Mouse (Mus musculus): Measurements from ENCODE around the gene Frmd4a. TPM values are rescaled to one million over a fixed set of nuclear protein-coding genes. Genes with fewer than 3 reads are reported as not detected.

Frmd4a gene
- total RNA-seq, 1 experiment, result 9.3 TPM

DNA sequence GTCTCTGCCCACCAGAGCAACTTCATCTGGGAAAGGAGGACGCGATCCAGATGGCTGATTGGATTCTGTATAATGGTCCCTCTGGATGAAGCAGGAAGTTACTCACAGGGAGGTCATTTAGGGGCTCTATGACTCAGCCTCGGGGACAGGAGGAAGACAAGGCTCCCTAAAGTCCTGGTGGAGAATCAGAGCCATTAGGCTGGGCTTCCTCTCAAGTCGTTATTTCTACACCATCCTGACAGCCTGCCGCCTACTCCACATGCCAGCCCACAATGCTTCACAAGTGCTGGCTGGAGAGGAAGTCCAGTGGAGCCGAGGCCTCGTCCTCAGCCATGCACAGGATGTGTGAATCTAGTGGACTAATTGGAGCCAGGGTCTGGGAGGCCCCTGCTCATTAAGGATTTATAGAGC lies 537.7 kb downstream of the Frmd4a start:
- no peak overlapping the region for H3K27ac ChIP-seq (ENCODE audit: insufficient read depth, low read depth, low read length, poor library complexity, severe bottlenecking)
- peaks cover 0 to 10% of the 10 kb centered on the region in 2 experiments; a peak in 2 of 4 replicates for H3K4me1 ChIP-seq (ENCODE audit: control insufficient read depth in 2 of 2, insufficient read depth in 2 of 2, low read length in 2 of 2, poor library complexity in 1 of 2)
- no peak overlapping the region for H3K4me3 ChIP-seq (ENCODE audit: insufficient read depth in 1 of 2, low read depth in 1 of 2, low read length in 2 of 2, poor library complexity in 1 of 2, severe bottlenecking in 1 of 2)

DNA sequence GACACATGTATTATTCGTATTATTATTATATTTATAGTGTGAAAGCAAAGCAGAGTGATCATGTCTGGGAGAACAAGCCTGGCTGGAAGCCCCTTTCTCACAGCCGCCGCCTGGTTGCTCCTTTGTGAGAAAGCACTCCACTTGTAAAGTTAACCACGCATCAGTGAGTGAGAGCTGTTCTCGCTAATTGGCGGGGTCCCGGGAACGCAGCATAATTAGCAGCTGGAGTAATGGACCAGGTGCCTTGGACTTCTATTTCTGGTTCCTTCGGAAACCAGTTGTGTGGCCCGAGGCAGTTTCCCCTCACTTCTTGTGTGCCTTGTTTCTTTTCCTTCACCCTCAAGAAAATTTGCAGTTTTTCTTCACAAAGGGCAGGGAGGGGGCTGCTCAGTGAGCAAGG lies 538.7 kb downstream of the Frmd4a start:
- Histone ChIP-seq H3K4me3 (ENCODE audit: insufficient read depth in 1 of 2, low read depth in 1 of 2, low read length in 2 of 2, poor library complexity in 1 of 2, severe bottlenecking in 1 of 2) (no peak overlapping the region), H3K27ac (ENCODE audit: insufficient read depth, low read depth, low read length, poor library complexity, severe bottlenecking) (no peak overlapping the region), H3K4me1 (ENCODE audit: control insufficient read depth in 2 of 2, insufficient read depth in 2 of 2, low read length in 2 of 2, poor library complexity in 1 of 2) (peaks cover 0 to 12% of the 10 kb centered on the region in 2 experiments; a peak in 2 of 4 replicates), H3K9ac (ENCODE audit: insufficient read depth, low read depth, low read length, poor library complexity, severe bottlenecking) (no peak overlapping the region), H3K36me3 (ENCODE audit: control insufficient read depth, insufficient read depth, low read length, poor library complexity, severe bottlenecking) (no peaks in the 10 kb centered on the region), H3K9me3 (ENCODE audit: control insufficient read depth, insufficient read depth, low read depth, low read length) (no peaks in the 10 kb centered on the region)
- TF ChIP-seq ZC3H11A (IDR thresholded peaks at IDR 0.05; ENCODE audit: borderline replicate concordance, low read depth, low read length), result no peak
- TF ChIP-seq ZNF384 (IDR thresholded peaks at IDR 0.05; ENCODE audit: low read depth, low read length), result no peak
- TF ChIP-seq MAFK (IDR thresholded peaks at IDR 0.05; ENCODE audit: insufficient read depth, low read depth, low read length), result no peak
- no peak for TF ChIP-seq HCFC1 (IDR thresholded peaks at IDR 0.05; ENCODE audit: borderline replicate concordance, insufficient read depth, low read length)
- TF ChIP-seq CHD2 (IDR thresholded peaks at IDR 0.05; ENCODE audit: low read depth, low read length), result no peak
- in situ Hi-C loops (cut with MboI; ENCODE audit: low sequenced_read_pairs in 2 of 2, unreplicated experiment in 2 of 2), result no loop called here
- DNase-seq (ENCODE audit: low read depth, low spot score), result no peak

More for the DNA sequence above, 537.7 kb downstream of the Frmd4a start:
- Histone ChIP-seq H3K9me3 (ENCODE audit: control insufficient read depth, insufficient read depth, low read depth, low read length) (no peaks in the 10 kb centered on the region), H3K9ac (ENCODE audit: insufficient read depth, low read depth, low read length, poor library complexity, severe bottlenecking) (no peak overlapping the region), H3K36me3 (ENCODE audit: control insufficient read depth, insufficient read depth, low read length, poor library complexity, severe bottlenecking) (no peaks in the 10 kb centered on the region)
- in situ Hi-C loops (cut with MboI; ENCODE audit: low sequenced_read_pairs in 2 of 2, unreplicated experiment in 2 of 2), result no loop called here
- no peak for TF ChIP-seq ZNF384 (IDR thresholded peaks at IDR 0.05; ENCODE audit: low read depth, low read length)
- TF ChIP-seq MAFK (IDR thresholded peaks at IDR 0.05; ENCODE audit: insufficient read depth, low read depth, low read length), result no peak
- TF ChIP-seq ZC3H11A (IDR thresholded peaks at IDR 0.05; ENCODE audit: borderline replicate concordance, low read depth, low read length), result no peak
- no peak for TF ChIP-seq HCFC1 (IDR thresholded peaks at IDR 0.05; ENCODE audit: borderline replicate concordance, insufficient read depth, low read length)
- no peak for TF ChIP-seq CHD2 (IDR thresholded peaks at IDR 0.05; ENCODE audit: low read depth, low read length)
- DNase-seq (ENCODE audit: low read depth, low spot score), result no peak

DNA sequence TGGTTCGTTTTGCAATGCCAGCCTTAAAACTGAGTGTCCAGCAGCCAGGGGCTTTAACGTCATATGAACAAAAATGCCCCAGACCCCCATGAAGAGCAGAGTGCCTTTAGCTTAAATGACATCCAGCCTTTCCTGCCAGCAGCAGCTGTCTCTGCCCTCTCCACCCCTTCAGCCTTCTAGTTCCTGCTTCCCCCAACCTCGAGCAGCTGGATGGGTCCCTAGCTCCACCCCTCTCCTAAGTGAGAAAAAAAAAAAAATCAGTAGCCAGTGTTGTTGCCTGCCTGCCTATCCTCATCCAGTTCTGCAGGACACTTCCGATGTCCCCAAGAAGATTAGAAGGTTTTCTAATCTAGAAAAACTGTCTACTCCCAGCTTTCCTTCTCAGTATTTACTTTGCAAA lies 539.5 kb downstream of the Frmd4a start:
- Histone ChIP-seq H3K4me1 (ENCODE audit: control insufficient read depth in 2 of 2, insufficient read depth in 2 of 2, low read length in 2 of 2, poor library complexity in 1 of 2) (peaks cover 0 to 14% of the 10 kb centered on the region in 2 experiments; a peak in 2 of 4 replicates), H3K4me3 (ENCODE audit: insufficient read depth in 1 of 2, low read depth in 1 of 2, low read length in 2 of 2, poor library complexity in 1 of 2, severe bottlenecking in 1 of 2) (no peak overlapping the region)

DNA sequence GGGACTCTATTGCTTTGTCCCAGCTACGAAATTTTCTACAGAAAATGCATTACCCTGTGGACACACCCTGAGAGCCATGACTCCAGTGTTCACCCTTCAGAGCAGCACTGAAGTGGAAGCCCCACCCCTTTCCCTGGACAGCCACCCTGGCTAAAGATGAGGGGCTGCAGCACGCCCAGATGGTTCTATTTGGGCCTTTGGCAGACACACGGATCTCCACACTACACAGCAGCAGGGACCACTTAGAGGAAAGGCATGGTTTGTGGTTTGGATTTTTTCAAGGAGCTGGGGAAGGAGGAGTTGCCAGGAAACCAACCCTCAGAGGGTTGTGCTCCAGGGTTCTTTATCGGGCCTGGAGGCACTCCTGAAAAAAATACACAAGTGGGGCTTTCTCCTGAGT lies 539.9 kb downstream of the Frmd4a start:
- no peak overlapping the region for H3K4me3 ChIP-seq (ENCODE audit: insufficient read depth in 1 of 2, low read depth in 1 of 2, low read length in 2 of 2, poor library complexity in 1 of 2, severe bottlenecking in 1 of 2)
- H3K27ac ChIP-seq (ENCODE audit: insufficient read depth, low read depth, low read length, poor library complexity, severe bottlenecking), result no peak overlapping the region
- H3K4me1 ChIP-seq (ENCODE audit: control insufficient read depth in 2 of 2, insufficient read depth in 2 of 2, low read length in 2 of 2, poor library complexity in 1 of 2), result peaks cover 0 to 14% of the 10 kb centered on the region in 2 experiments; a peak in 2 of 4 replicates
- TF ChIP-seq ZC3H11A (IDR thresholded peaks at IDR 0.05; ENCODE audit: borderline replicate concordance, low read depth, low read length), result no peak
- TF ChIP-seq HCFC1 (IDR thresholded peaks at IDR 0.05; ENCODE audit: borderline replicate concordance, insufficient read depth, low read length), result no peak
- no peak for TF ChIP-seq CHD2 (IDR thresholded peaks at IDR 0.05; ENCODE audit: low read depth, low read length)
- no peak for TF ChIP-seq ZNF384 (IDR thresholded peaks at IDR 0.05; ENCODE audit: low read depth, low read length)
- no peak for TF ChIP-seq MAFK (IDR thresholded peaks at IDR 0.05; ENCODE audit: insufficient read depth, low read depth, low read length)
- H3K36me3 ChIP-seq (ENCODE audit: control insufficient read depth, insufficient read depth, low read length, poor library complexity, severe bottlenecking), result no peaks in the 10 kb centered on the region
- in situ Hi-C loops (cut with MboI; ENCODE audit: low sequenced_read_pairs in 2 of 2, unreplicated experiment in 2 of 2), result no loop called here
- DNase-seq (ENCODE audit: low read depth, low spot score), result no peak
- no peak overlapping the region for H3K9ac ChIP-seq (ENCODE audit: insufficient read depth, low read depth, low read length, poor library complexity, severe bottlenecking)
- no peaks in the 10 kb centered on the region for H3K9me3 ChIP-seq (ENCODE audit: control insufficient read depth, insufficient read depth, low read depth, low read length)

More for the DNA sequence above, 539.5 kb downstream of the Frmd4a start:
- Histone ChIP-seq H3K36me3 (ENCODE audit: control insufficient read depth, insufficient read depth, low read length, poor library complexity, severe bottlenecking) (no peaks in the 10 kb centered on the region), H3K9me3 (ENCODE audit: control insufficient read depth, insufficient read depth, low read depth, low read length) (no peaks in the 10 kb centered on the region), H3K27ac (ENCODE audit: insufficient read depth, low read depth, low read length, poor library complexity, severe bottlenecking) (no peak overlapping the region), H3K9ac (ENCODE audit: insufficient read depth, low read depth, low read length, poor library complexity, severe bottlenecking) (no peak overlapping the region)
- in situ Hi-C loops (cut with MboI; ENCODE audit: low sequenced_read_pairs in 2 of 2, unreplicated experiment in 2 of 2), result no loop called here
- no peak for DNase-seq (ENCODE audit: low read depth, low spot score)
- TF ChIP-seq ZC3H11A (IDR thresholded peaks at IDR 0.05; ENCODE audit: borderline replicate concordance, low read depth, low read length), result no peak
- TF ChIP-seq ZNF384 (IDR thresholded peaks at IDR 0.05; ENCODE audit: low read depth, low read length), result peak; percentile 65

Measured in ES-E14 (cell line).